Comparison of ENCODE assay signal across 8 mouse cellular contexts in genomic region chr14:32165278-32166061, GRCm38 (mm10). TPM values are rescaled to one million over a fixed set of nuclear protein-coding genes. Genes with fewer than 3 reads are reported as not detected.
A peak's percentile ranks its signal among the peaks of the same experiment; 100 is the strongest.
DNase-seq lines count a peak whose midpoint lies in the region; ATAC-seq and TF ChIP-seq lines count a peak whose summit lies in the region.

No protein-coding gene starts in this region.

- TF ChIP-seq POLR2A in limb, embryonic 14.5 days (IDR thresholded peaks at IDR 0.05; ENCODE audit: borderline replicate concordance, extremely low read depth, insufficient read depth, insufficient read length) = no peak

- peak overlapping the region; percentile 59 for H3K9ac ChIP-seq in limb, embryonic 14.5 days (ENCODE audit: low read depth, low read length, severe bottlenecking)
- H3K9ac ChIP-seq in midbrain, embryonic 16.5 days (ENCODE audit: low read depth, low read length) = peak overlapping the region; percentile 73

- peak overlapping the region; percentile 84 for H3K27ac ChIP-seq in embryonic facial prominence, embryonic 10.5 days (replicated peaks)
- H3K27ac ChIP-seq in limb, embryonic 14.5 days (replicated peaks; ENCODE audit: low read depth, low read length) = peak overlapping the region; percentile 82
- no peak overlapping the region for H3K27ac ChIP-seq in midbrain, embryonic 16.5 days (ENCODE audit: low read length)

- peak; percentile 73 for ATAC-seq in limb, embryonic 14.5 days (ENCODE audit: low FRiP score, low read depth)
- peak; percentile 39 for ATAC-seq in midbrain, embryonic 16.5 days

- H3K9me3 ChIP-seq in embryonic facial prominence, embryonic 10.5 days = no peaks in the 10 kb centered on the region
- H3K9me3 ChIP-seq in limb, embryonic 14.5 days (ENCODE audit: control insufficient read depth, low read length) = no peaks in the 10 kb centered on the region
- H3K9me3 ChIP-seq in midbrain, embryonic 16.5 days (replicated peaks; ENCODE audit: control insufficient read depth, low read length, poor library complexity, severe bottlenecking) = no peaks in the 10 kb centered on the region

- under 1% methylated on average over 42 of the region's 42 CpGs for WGBS in embryonic facial prominence, embryonic 10.5 days
- under 1% methylated on average over 42 of the region's 42 CpGs for WGBS in limb, embryonic 14.5 days
- under 1% methylated on average over 42 of the region's 42 CpGs for WGBS in midbrain, embryonic 16.5 days

- H3K4me3 ChIP-seq in embryonic facial prominence, embryonic 10.5 days = peak overlapping the region; percentile 70
- peak overlapping the region; percentile 49 for H3K4me3 ChIP-seq in limb, embryonic 14.5 days (replicated peaks; ENCODE audit: low read length)
- H3K4me3 ChIP-seq in midbrain, embryonic 16.5 days (ENCODE audit: low read depth, low read length) = peak overlapping the region; percentile 51

- DNase-seq in layer of hippocampus, adult 11-12 months (ENCODE audit: low spot score) = peak; percentile 24
- no peak for DNase-seq in layer of hippocampus, adult 9-10 months (ENCODE audit: low spot score)
- peak; percentile 86 for DNase-seq in embryonic facial prominence, embryonic 10.5 days (ENCODE audit: low spot score)
- peak; percentile 97 for DNase-seq in heart, adult 11 months
- peak; percentile 93 for DNase-seq in kidney, adult 11 months
- DNase-seq in limb, embryonic 14.5 days (ENCODE audit: low spot score) = peak; percentile 74
- peak; percentile 92 for DNase-seq in spleen, postnatal 10 days (ENCODE audit: low spot score in 2 of 2)

- no peaks in the 10 kb centered on the region for H3K36me3 ChIP-seq in embryonic facial prominence, embryonic 10.5 days (replicated peaks)
- H3K36me3 ChIP-seq in limb, embryonic 14.5 days (ENCODE audit: control insufficient read depth, insufficient read depth, low read length) = no peaks in the 10 kb centered on the region
- no peaks in the 10 kb centered on the region for H3K36me3 ChIP-seq in midbrain, embryonic 16.5 days (ENCODE audit: control insufficient read depth, insufficient read depth, low read length)

- peaks cover 30% of the 10 kb centered on the region for H3K4me1 ChIP-seq in embryonic facial prominence, embryonic 10.5 days
- peaks cover 23% of the 10 kb centered on the region for H3K4me1 ChIP-seq in limb, embryonic 14.5 days (ENCODE audit: control insufficient read depth, insufficient read depth, low read length)
- H3K4me1 ChIP-seq in midbrain, embryonic 16.5 days (ENCODE audit: control insufficient read depth, insufficient read depth, low read length) = peaks cover 27% of the 10 kb centered on the region

- peak overlapping the region; percentile 94 for H3K4me2 ChIP-seq in limb, embryonic 14.5 days (replicated peaks; ENCODE audit: low read depth, low read length, severe bottlenecking)
- peak overlapping the region; percentile 98 for H3K4me2 ChIP-seq in midbrain, embryonic 16.5 days (ENCODE audit: low read length)

- no peaks in the 10 kb centered on the region for H3K27me3 ChIP-seq in embryonic facial prominence, embryonic 10.5 days (replicated peaks; ENCODE audit: low read depth, poor library complexity, severe bottlenecking)
- H3K27me3 ChIP-seq in limb, embryonic 14.5 days (ENCODE audit: control insufficient read depth, insufficient read depth, low read length) = no peaks in the 10 kb centered on the region
- no peaks in the 10 kb centered on the region for H3K27me3 ChIP-seq in midbrain, embryonic 16.5 days (ENCODE audit: control insufficient read depth, insufficient read depth, low read depth, low read length)

RNA-seq across cellular contexts. Expression of gene Ncoa4, which starts 5.8 kb away (rescaled TPM):
- 67.0 and 70.7 TPM in 2 replicates for polyA plus RNA-seq in embryonic facial prominence, embryonic 10.5 days (2016; fragmentation: Nextera tagmentation; extraction: Ambion mirVana)
- polyA plus RNA-seq in limb, embryonic 14.5 days (2012; rRNA removed) = 40.8 and 45.6 TPM in 2 replicates
- polyA plus RNA-seq in limb, embryonic 14.5 days (2014; fragmentation: Nextera tagmentation; extraction: Ambion mirVana) = 106 and 113 TPM in 2 replicates
- polyA plus RNA-seq in midbrain, embryonic 16.5 days (2015; fragmentation: Nextera tagmentation; extraction: Ambion mirVana) = 107 and 110 TPM in 2 replicates

RNA-seq across cellular contexts. Expression of gene Msmb, which starts 23.6 kb away (rescaled TPM):
- polyA plus RNA-seq in embryonic facial prominence, embryonic 10.5 days (2016; fragmentation: Nextera tagmentation; extraction: Ambion mirVana) = not detected in 2 replicates
- not detected in 2 replicates for polyA plus RNA-seq in limb, embryonic 14.5 days (2012; rRNA removed)
- polyA plus RNA-seq in limb, embryonic 14.5 days (2014; fragmentation: Nextera tagmentation; extraction: Ambion mirVana) = not detected in 2 replicates
- polyA plus RNA-seq in midbrain, embryonic 16.5 days (2015; fragmentation: Nextera tagmentation; extraction: Ambion mirVana) = not detected in 2 replicates

RNA-seq across cellular contexts. Expression of gene Timm23, which starts 36.2 kb away (rescaled TPM):
- 355 and 365 TPM in 2 replicates for polyA plus RNA-seq in embryonic facial prominence, embryonic 10.5 days (2016; fragmentation: Nextera tagmentation; extraction: Ambion mirVana)
- 158 and 183 TPM in 2 replicates for polyA plus RNA-seq in limb, embryonic 14.5 days (2012; rRNA removed)
- polyA plus RNA-seq in limb, embryonic 14.5 days (2014; fragmentation: Nextera tagmentation; extraction: Ambion mirVana) = 301 and 309 TPM in 2 replicates
- polyA plus RNA-seq in midbrain, embryonic 16.5 days (2015; fragmentation: Nextera tagmentation; extraction: Ambion mirVana) = 205 and 214 TPM in 2 replicates

RNA-seq across cellular contexts. Expression of gene Parg, which starts 36.3 kb away (rescaled TPM):
- polyA plus RNA-seq in embryonic facial prominence, embryonic 10.5 days (2016; fragmentation: Nextera tagmentation; extraction: Ambion mirVana) = 47.5 and 51.2 TPM in 2 replicates
- polyA plus RNA-seq in limb, embryonic 14.5 days (2012; rRNA removed) = 19.1 and 19.5 TPM in 2 replicates
- polyA plus RNA-seq in limb, embryonic 14.5 days (2014; fragmentation: Nextera tagmentation; extraction: Ambion mirVana) = 44.5 and 49.2 TPM in 2 replicates
- polyA plus RNA-seq in midbrain, embryonic 16.5 days (2015; fragmentation: Nextera tagmentation; extraction: Ambion mirVana) = 31.1 and 34.5 TPM in 2 replicates
